Mouse (Mus musculus) bone marrow macrophage, adult 2 months (primary cell): ENCODE measurements around the gene Asic3. TPM values are rescaled to one million over a fixed set of nuclear protein-coding genes. Genes with fewer than 3 reads are reported as not detected.
A peak's percentile ranks its signal among the peaks of the same experiment; 100 is the strongest.
"Not testable (repeated sequence)": the region's sequence is repeated elsewhere in the genome, so short reads cannot be mapped to it uniquely, and the experiment has no call there.

Experiments used
- H3K27ac ChIP-seq: 2 replicates; pipeline ENCODE4 v1.5.1; 2012; ENCODE audit warnings: low read depth, low read length; ENCODE audit not compliant: insufficient read depth
- H3K4me1 ChIP-seq: 2 replicates; pipeline ENCODE4 v1.6.1; 2012; ENCODE audit warnings: low read length; ENCODE audit not compliant: control insufficient read depth, insufficient read depth
- H3K4me3 ChIP-seq: 2 replicates; pipeline ENCODE4 v1.5.1; 2012; ENCODE audit warnings: mild to moderate bottlenecking, low read length, moderate library complexity; ENCODE audit not compliant: insufficient read depth
- CTCF ChIP-seq: IDR thresholded peaks from 2 replicates; pipeline ENCODE4 v1.5.1; 2012; ENCODE audit warnings: low read depth, mild to moderate bottlenecking, low read length, moderate library complexity
- POLR2A ChIP-seq: IDR thresholded peaks from 2 replicates; pipeline ENCODE4 v1.6.1; 2012; ENCODE audit warnings: mild to moderate bottlenecking, low read depth, low read length, borderline replicate concordance
- polyA plus RNA-seq: library from polyadenylated mRNA; stranded (reverse); fragments of >200 nt; gene quantifications from 2 replicates; pipeline ENCODE4 v1.2.4, GENCODE M21; 2012; ENCODE audit not compliant: missing spikeins, insufficient read depth, insufficient read length

Asic3 gene
- polyA plus RNA-seq, 1 experiment, result not detected

DNA sequence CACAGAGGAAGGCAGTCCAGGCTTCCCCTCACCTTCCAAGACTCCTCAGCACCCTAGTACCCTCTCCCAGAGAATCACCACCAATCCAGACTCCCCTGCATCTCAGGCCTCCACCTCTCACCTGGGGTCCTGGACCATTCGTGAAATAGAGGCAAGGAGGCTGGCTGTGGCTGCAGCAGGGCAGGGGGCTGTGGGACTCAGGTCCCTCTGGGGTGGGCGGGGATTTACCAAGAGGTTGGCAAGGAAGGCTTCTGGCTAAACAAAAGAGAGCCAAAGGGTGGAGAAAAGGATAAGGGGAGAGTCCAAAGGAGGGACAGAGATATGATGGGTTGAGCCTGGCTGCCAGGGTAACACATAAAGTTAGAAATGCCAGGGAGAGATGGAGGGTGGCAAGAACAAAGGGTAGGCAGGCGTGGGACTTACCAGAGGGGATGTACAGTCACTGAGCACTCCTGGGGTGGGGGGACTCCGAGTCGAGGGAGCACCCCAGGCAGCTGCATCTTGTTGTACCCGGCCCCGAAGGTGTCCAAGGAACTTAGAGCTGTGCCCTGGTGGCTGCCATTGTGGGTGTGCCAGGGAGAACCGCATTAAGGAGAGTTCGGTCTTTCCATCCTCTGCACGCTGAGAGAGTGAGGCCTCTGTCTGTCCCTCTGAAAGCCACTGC, 27.2 kb upstream of the Asic3 start:
- Histone ChIP-seq H3K4me3 (no peak overlapping the region), H3K4me1 (peaks cover 41% of the 10 kb centered on the region), H3K27ac (no peak overlapping the region)
- TF ChIP-seq POLR2A (no peak), CTCF (no peak)

DNA sequence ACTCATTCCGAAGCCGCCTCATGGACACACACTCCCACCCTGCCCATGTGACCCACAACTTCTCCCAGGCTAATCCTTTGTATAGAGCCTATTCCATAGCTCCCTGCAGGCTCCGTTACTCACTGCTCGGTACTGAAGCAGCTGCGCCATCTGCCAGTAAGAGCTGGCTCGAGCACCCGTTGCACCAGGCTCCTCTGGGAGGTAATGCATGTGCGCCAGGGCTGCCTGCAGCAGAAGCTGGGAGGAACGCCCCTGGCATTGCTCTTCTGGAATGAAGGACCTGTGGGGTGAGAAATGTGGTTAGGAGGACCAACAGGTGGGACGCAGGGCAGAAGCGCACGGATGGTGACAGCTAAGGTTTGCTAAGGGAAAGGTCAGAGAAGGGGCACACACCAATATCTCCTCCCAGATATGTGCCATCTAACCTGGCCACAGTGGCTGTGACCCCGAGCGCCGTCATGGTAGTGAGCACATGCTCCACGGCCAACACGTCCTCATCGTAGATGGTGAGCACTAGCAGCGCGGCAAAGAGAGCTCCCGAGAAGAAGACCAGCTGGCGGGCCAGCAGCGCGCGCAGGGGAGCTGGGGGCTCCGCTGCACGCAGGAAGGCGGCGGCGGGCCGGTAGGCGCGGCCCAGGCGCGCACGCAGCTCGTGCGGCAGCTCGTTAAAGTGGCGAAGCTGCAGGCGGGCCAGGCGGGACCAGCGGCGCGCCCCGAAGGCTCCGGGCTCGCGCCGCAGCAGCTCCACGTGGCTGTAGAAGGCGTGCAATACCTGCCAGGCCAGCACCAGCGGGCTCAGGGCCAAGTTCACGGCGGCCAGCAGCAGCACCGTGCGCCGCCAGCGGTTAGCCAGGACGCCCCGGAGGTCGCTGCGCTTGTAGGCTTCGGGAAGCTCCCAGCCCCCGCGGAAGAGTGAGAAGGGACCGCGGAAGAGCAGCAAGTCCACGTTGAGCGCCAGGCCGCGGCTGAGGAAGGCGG, 25.6 kb upstream of the Asic3 start:
- TF ChIP-seq POLR2A, result no peak
- no peak for TF ChIP-seq CTCF
- peak overlapping the region; percentile 93 for H3K27ac ChIP-seq
- H3K4me3 ChIP-seq, result peak overlapping the region; percentile 80
- H3K4me1 ChIP-seq, result peaks cover 42% of the 10 kb centered on the region

DNA sequence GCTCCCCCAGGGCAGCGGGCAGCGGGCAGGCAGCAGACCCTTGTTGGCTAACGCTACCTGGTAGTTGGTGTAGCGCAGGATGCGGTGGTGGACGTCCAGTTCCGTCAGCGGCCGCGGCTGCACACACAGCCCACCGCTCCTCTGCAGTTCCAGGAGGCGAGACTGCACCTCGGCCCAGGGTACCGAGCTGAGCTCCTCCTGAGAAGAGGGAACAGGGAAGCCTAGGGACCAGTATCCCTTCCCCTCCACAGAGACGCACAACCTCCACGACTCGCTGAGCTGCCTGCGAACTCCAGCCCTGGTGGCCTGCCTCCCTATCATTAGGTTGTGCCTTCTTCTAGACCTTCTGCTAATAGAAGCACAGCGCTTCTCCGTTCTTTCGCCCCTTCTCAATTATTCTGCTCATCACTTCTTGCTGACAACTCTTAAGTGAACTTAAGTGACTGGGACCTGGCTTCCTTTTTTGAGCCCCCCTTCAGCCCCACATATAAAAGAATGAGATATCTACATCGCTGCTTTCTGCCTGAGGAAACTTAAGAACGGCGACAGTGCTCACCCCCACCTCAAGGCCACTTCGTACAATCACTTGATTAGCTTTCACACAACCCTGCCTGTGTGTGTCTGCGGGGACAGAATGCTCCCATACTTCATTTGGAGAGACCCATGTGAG, 24.8 kb upstream of the Asic3 start:
- peak overlapping the region; percentile 80 for H3K4me3 ChIP-seq
- H3K4me1 ChIP-seq, result peaks cover 49% of the 10 kb centered on the region
- TF ChIP-seq CTCF, result no peak
- no peak for TF ChIP-seq POLR2A
- H3K27ac ChIP-seq, result peak overlapping the region; percentile 93

DNA sequence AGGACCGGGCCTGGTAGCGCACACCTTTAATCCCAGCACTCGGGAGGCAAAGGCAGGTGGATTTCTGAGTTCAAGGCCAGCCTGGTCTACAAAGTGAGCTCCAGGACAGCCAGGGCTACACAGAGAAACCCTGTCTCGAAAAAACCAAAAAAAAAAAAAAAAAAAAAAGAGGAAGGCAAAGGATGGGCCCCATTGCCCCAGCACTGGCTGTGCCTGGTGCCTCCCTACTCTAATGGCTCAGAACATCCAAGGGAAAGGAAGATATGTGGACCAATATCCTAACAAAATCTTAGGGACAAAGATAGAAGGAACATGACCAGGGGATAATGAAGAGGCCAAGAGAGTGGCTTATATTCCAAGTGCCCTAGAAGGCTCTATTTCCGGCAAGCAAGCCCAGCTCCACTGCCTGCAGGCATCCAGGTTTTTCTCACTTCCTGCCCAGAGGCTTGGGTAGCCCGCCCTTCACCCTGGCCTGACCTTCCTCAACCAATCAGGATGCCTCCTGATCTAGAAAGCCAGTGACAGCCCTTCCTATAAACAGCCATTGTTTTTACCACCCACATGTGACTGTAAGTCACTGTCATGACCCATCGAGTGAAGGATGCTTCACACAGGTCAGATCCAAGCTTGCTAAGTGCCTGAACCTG, 24.1 kb upstream of the Asic3 start:
- no peak for TF ChIP-seq CTCF
- no peak for TF ChIP-seq POLR2A
- Histone ChIP-seq H3K4me1 (peaks cover 49% of the 10 kb centered on the region), H3K4me3 (peak overlapping the region; percentile 80), H3K27ac (peak overlapping the region; percentile 93)

DNA sequence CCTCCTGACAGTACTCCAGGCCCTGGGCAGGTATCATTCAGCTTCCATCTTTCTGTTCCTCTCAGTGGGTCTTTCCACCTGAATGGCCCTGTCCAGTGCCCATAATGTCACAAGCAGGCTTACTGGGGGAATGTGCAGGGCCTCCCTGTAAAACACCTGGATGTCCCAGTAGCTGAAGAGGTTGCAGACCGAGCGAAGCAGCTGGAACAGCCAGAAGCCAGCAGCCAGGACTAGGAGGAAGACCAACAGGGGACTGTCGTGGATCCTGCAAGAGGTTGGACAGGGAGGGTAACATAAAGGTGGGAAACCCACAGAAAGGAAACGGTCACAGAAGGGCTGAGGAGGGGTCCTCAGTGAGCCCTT, 23.6 kb upstream of the Asic3 start:
- TF ChIP-seq POLR2A, result no peak
- 0 out of 2 replicates have a peak, but pooled peaks have one; percentile 8 for TF ChIP-seq CTCF
- H3K27ac ChIP-seq, result peak overlapping the region; percentile 93
- H3K4me3 ChIP-seq, result peak overlapping the region; percentile 48
- H3K4me1 ChIP-seq, result peaks cover 45% of the 10 kb centered on the region

DNA sequence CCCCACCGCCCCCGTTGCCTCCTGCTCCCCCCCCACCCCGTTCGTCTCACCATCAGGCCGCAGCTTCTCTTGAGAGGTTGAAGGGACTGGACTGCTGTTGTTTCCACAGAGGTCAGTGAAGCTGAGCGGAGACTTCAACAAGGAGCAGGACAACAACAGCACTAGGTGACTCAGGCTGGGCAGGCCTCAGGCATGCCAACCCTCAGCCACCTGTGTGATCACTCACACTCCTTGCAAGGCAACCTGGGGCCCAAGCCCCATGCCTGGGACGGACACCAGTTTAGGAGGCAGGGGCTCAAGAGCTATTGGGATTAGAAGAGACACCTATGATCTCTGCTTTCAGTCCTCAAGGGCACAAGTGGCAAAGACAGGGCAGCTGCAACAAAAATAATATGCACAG, 21.3 kb upstream of the Asic3 start, which contains the start of gene Atg9b:
TSS of gene Atg9b (minus strand) at position 280 of the 400 bp plus-strand sequence.
- TF ChIP-seq CTCF, result no peak
- TF ChIP-seq POLR2A, result no peak
- peaks cover 35% of the 10 kb centered on the region for H3K4me1 ChIP-seq
- H3K4me3 ChIP-seq, result no peak within 1 kb of the TSS
- H3K27ac ChIP-seq, result peak within 1 kb of the TSS; percentile 14

DNA sequence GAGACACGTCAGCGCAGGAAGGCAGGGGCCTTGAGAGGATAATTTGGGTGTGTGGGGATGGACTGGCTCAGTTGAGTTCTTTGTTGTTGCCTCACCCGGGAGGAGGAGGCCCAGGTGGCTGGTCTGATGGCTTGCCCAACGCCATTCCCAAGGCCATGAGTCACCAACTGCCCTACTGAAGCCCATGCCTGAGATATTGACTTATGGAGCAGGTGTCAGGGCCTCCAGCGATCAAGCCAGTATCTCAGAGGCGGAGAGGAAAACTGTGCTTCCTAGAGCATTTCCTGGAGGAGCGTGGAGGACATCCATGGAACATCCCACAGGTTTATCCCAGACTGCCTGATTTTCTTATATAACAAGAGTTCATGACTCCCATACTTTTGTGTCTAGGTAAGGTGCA, 20.5 kb upstream of the Asic3 start:
- TF ChIP-seq POLR2A (no peak), CTCF (no peak)
- Histone ChIP-seq H3K4me1 (peaks cover 34% of the 10 kb centered on the region), H3K4me3 (no peak overlapping the region), H3K27ac (peak overlapping the region; percentile 14; the same call in 1 of the 2 replicates)

DNA sequence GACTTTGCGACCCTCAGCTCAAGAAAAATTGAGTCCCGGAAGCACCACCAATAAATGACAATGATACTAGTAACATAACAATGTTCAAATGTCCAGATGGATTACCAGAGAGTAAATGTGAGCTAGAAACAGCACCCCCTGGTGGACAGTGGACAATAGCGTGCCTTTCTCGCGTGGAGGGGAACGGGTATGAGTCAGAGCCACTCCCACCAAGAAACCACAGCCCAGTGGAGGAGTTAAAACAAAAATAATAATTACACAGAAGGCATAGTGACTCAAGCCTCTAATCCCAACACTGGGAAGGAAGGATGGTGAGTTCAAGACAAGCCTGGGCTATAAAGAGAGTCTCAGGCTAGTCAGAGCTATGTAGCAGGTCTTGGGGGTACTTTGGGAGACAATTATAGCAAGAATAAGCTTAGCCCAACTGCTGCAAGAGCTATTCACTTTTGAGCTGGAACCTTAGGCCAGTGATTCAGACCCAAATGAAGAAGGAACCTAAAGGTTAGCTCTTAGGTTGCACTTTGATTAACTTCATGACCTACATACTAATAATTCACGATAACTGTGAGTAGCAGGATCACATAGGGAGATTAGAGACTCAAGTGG, 19.7 kb upstream of the Asic3 start, which contains the start of gene Abcb8:
TSS of gene Abcb8 (plus strand) at position 272 of the 606 bp plus-strand sequence.
- TF ChIP-seq POLR2A (no peak), CTCF (peak; percentile 61; the same call in 1 of the 2 replicates)
- peak within 1 kb of the TSS; percentile 73 for H3K4me3 ChIP-seq
- peaks cover 33% of the 10 kb centered on the region for H3K4me1 ChIP-seq
- H3K27ac ChIP-seq, result peak within 1 kb of the TSS; percentile 82

DNA sequence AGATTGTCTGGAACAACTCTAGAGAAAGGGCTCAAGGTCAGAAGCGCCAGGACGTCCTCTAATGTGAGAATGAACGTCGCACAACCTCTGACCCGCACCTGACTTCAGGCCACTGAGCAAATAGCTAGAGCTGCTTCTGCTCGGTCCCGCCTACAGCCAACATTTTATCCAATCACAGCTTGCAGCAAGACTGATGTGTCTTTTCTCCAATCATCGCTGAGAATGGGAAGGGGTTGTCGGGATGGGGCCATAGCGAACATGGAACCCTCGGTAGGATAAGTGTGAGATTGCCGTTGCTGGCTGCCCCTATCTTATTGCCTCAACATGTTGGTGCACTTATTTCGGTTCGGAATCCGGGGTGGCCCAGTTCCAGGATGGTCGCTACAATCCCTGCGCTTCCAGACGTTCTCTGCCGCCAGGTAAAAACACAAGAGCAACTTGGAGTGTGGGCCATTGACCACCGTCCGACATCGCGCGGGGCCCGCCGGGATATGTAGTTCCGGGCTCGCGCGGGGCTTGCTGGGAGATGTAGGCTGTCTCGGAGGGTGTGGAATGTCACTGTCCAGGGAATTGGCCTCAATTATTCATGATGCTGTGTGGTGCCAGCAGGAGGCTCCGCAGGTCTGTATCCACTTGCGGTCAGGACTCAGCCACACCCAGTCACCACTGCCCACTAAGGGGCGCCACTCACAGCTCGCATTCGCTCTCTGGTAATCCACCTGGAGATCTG, 18.9 kb upstream of the Asic3 start:
- peak overlapping the region; percentile 73 for H3K4me3 ChIP-seq
- peaks cover 29% of the 10 kb centered on the region for H3K4me1 ChIP-seq
- TF ChIP-seq POLR2A (no peak), CTCF (peak; percentile 51; the same call in 1 of the 2 replicates)
- peak overlapping the region; percentile 82 for H3K27ac ChIP-seq

DNA sequence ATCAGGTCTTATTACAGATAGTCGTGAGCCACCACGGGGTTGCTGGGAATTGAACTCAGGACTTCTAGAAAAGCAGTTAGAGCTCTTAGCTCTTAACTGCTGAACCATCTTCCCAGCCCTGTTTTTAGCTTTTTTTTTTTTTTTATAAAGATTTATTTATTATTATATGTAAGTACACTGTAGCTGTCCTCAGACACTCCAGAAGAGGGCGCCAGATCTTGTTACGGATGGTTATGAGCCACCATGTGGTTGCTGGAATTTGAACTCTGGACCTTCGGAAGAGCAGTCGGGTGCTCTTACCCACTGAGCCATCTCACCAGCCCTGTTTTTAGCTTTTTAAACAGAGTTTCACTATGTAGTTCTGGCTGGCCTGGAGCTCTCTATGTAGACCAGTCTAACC, 16.9 kb upstream of the Asic3 start:
- H3K27ac ChIP-seq, H3K4me3 ChIP-seq: not testable (repeated sequence)
- peaks cover 16% of the 10 kb centered on the region for H3K4me1 ChIP-seq
